Mouse (Mus musculus): ENCODE results near the gene Rcl1.
A peak's percentile ranks its signal among the peaks of the same experiment; 100 is the strongest.

Gene Rcl1

GRCm38 (mm10) chr19:29112662-29113061 lies 11.5 kb downstream of the Rcl1 start:
- peak; percentile 96 for DNase-seq (ENCODE audit: extremely low read depth, low read depth, low spot score)

DNA sequence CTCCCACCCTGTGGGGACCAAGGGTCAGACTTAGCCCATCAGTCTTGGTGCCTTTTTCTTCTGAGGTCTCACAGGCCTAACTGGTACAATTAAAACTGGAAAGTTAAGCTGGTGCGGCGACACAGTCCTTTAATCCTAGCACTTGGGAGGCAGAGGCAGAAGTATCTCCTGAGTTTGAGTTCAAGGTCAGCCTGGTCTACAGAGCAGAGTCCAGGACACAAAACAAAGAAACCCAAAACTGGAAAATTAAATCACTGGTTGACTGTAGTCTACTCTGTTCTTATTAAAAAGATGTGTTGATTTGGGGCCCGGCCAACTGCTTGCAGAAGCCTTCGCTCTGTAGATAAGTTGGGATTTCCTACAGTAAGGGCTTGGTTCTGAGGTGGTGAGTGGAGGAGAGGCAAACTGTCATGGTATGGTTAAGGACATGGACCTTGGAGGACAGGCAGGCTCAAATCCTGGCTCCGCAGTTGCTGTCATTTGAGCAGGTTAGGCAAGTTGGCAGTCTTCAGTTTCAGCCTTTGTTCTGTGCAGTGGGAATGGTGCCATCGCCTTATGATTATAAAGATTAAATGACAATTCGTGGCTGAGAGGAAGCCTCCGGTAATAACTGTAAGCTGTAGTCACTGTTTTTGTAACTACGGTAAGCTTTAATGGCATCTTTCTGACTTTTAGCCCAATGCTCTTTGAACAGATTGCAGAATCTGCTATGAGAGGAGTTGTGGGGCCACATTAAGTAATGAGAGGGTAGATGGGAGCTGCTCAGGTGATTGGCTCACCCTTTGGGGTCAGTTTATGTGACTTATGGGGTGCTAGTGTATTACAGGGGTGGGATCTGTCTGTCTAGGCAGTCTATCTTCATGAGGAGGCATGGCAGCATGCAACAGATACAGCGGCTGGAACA lies 12.8 kb downstream of the Rcl1 start:
- peak; percentile 95 for DNase-seq (ENCODE audit: extremely low read depth, low read depth, low spot score)

GRCm38 (mm10) chr19:29116796-29117195 lies 15.6 kb downstream of the Rcl1 start:
- no peak for DNase-seq (ENCODE audit: extremely low read depth, low read depth, low spot score)

GRCm38 (mm10) chr19:29118196-29118595 lies 17.0 kb downstream of the Rcl1 start:
- DNase-seq (ENCODE audit: extremely low read depth, low read depth, low spot score) = no peak

- DNase-seq (ENCODE audit: extremely low read depth, low read depth, low spot score) = no peak
Observed at GRCm38 (mm10) chr19:29120311-29120710, 19.1 kb downstream of the Rcl1 start.

DNA sequence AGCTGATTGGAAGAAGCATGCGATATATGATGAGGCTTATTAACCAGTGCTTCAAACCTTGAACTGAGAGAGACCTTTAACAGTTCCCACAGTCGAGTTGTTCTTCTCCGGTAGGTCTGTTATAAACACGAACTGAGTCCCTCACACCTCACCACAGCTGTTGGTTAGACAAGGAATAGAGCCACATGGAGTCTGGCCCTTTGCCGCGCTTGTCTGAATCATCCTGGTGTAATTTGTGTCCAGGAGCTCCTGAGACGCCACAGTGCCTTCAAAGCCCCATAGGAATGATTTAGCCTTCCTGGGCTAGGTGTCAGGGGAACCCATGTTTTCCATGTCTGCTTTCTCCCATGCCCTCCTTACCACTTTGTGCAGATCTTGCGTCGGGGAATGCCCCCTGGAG lies 20.2 kb downstream of the Rcl1 start:
- no peak for DNase-seq (ENCODE audit: extremely low read depth, low read depth, low spot score)

- DNase-seq (ENCODE audit: extremely low read depth, low read depth, low spot score) = no peak
Observed at GRCm38 (mm10) chr19:29124886-29125585, 23.9 kb downstream of the Rcl1 start.

- peak; percentile 33 for DNase-seq (ENCODE audit: extremely low read depth, low read depth, low spot score)
Observed at GRCm38 (mm10) chr19:29126347-29127015, 25.3 kb downstream of the Rcl1 start.

DNA sequence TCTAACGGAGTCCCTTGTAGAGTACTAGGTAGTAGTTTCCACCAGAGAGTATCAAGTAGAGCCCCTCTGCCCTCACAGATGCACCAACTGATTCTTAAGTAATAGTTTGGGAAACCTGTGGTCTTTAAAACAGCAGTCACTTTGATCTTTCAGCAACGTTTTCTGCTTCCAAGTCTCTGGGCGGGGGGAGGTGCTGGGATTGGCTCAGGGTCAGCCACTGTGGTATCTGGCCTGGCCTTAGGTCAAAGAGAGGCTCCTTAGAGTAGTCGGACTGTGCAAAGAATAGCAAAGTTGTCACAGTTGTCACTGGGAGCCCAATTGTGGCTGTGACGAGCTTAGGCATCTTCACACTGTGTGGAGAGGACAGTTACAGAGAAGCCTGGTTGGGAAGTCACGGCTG lies 26.2 kb downstream of the Rcl1 start:
- DNase-seq (ENCODE audit: extremely low read depth, low read depth, low spot score) = no peak

- DNase-seq (ENCODE audit: extremely low read depth, low read depth, low spot score) = no peak
Observed at GRCm38 (mm10) chr19:29128217-29128616, 27.0 kb downstream of the Rcl1 start.

GRCm38 (mm10) chr19:29129551-29129950 lies 28.4 kb downstream of the Rcl1 start:
- no peak for DNase-seq (ENCODE audit: extremely low read depth, low read depth, low spot score)

- no peak for DNase-seq (ENCODE audit: extremely low read depth, low read depth, low spot score)
Observed at GRCm38 (mm10) chr19:29131171-29131570, 30.0 kb downstream of the Rcl1 start.

GRCm38 (mm10) chr19:29134293-29134692 lies 33.1 kb downstream of the Rcl1 start:
- no peak for DNase-seq (ENCODE audit: extremely low read depth, low read depth, low spot score)

- DNase-seq (ENCODE audit: extremely low read depth, low read depth, low spot score) = no peak
Observed at GRCm38 (mm10) chr19:29135172-29135736, 34.1 kb downstream of the Rcl1 start.

DNA sequence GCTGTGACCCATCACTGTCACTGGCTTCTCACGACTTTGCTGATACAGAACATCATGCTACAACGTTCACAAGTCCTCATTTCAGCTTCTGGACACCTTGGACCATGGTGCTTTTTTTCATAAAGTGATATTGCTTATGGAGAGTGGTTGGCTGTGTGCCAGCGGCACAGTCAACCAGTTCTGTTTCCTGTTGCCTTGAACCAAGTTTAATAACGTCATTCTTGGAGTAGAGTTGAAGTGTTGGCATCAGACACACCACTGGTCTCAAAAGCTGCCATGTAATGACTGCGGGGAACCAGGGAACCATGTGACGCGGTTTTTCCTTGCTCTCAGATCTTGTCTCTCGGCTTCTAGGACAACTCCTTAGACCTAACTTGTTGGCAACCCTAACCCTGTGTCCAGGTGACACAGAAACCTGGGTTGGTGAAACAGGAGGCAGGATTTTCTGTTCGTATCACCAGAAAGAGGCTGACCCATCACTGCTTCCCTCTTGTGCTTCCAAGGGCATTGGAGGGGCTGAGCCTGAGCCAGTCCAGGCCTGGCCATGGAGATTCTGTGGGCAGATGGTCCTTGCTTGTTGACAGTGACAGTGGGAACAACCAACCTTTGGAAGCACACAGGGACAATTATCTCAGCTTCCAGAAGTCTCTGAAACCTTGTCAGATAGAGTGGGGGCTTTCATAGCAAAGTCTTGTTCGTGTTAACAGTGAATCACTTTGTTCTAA lies 37.5 kb downstream of the Rcl1 start:
- DNase-seq (ENCODE audit: extremely low read depth, low read depth, low spot score) = no peak

- no peak for DNase-seq (ENCODE audit: extremely low read depth, low read depth, low spot score)
Observed at GRCm38 (mm10) chr19:29139699-29140456, 38.7 kb downstream of the Rcl1 start.

GRCm38 (mm10) chr19:29140933-29141332 lies 39.8 kb downstream of the Rcl1 start:
- no peak for DNase-seq (ENCODE audit: extremely low read depth, low read depth, low spot score)

- no peak for DNase-seq (ENCODE audit: extremely low read depth, low read depth, low spot score)
Observed at GRCm38 (mm10) chr19:29142307-29142706, 41.1 kb downstream of the Rcl1 start.

GRCm38 (mm10) chr19:29145421-29145820 lies 44.2 kb downstream of the Rcl1 start:
- no peak for DNase-seq (ENCODE audit: extremely low read depth, low read depth, low spot score)

- DNase-seq (ENCODE audit: extremely low read depth, low read depth, low spot score) = no peak
Observed at GRCm38 (mm10) chr19:29146820-29147219, 45.6 kb downstream of the Rcl1 start.

Data from fat pad, adult 2 months (tissue).